In genomic region chr13:41459683-41460286, GRCm38 (mm10) we compare ENCODE assay signal across 17 mouse cellular contexts. TPM values are rescaled to one million over a fixed set of nuclear protein-coding genes. Genes with fewer than 3 reads are reported as not detected.
DNase-seq lines count a peak whose midpoint lies in the region; ATAC-seq and TF ChIP-seq lines count a peak whose summit lies in the region.
"Had no signal": no experiment of that assay in that cellular context is flagged by ENCODE, and none has a peak within 500 bp of the region (broad histone marks: within the 10 kb centered on the region; RNA-seq: fewer than 3 reads in every experiment).

No protein-coding gene starts in this region.

- no peak for ATAC-seq in liver, postnatal 0 days
- no peak for ATAC-seq in liver, embryonic 12.5 days
- ATAC-seq: forebrain, embryonic 15.5 days had no signal

- peak; percentile 92 for DNase-seq in heart, adult 11 months
- DNase-seq in heart, embryonic 10.5 days (ENCODE audit: low spot score): no peak
- no peak for DNase-seq in liver, postnatal 0 days
- DNase-seq in skeletal muscle tissue, adult 2 months (ENCODE audit: low read depth, low spot score): peak; percentile 38
- DNase-seq in urinary bladder, adult 18-20 months (ENCODE audit: low spot score in 2 of 2): no peak
- no peak for DNase-seq in right cerebral cortex, postnatal 4 days
- DNase-seq: cerebellum, adult 18-20 months; gastrocnemius, postnatal 10 days; kidney, adult 8-10 months; right cerebral cortex, postnatal 25 days; thymus, postnatal 25 days had no signal

- no peak overlapping the region for H3K4me2 ChIP-seq in liver, postnatal 0 days (ENCODE audit: low read depth, low read length)
- no peak overlapping the region for H3K4me2 ChIP-seq in liver, embryonic 12.5 days
- H3K4me2 ChIP-seq: forebrain, embryonic 15.5 days; heart, embryonic 15.5 days; hindbrain, embryonic 14.5 days; liver, embryonic 15.5 days had no signal

- no peak for TF ChIP-seq EP300 in liver, postnatal 0 days (IDR thresholded peaks at IDR 0.05; ENCODE audit: low read depth)

- H3K4me3 ChIP-seq in heart, embryonic 10.5 days: no peak overlapping the region
- H3K4me3 ChIP-seq in liver, postnatal 0 days (ENCODE audit: low read depth, low read length): no peak overlapping the region
- no peak overlapping the region for H3K4me3 ChIP-seq in liver, embryonic 12.5 days
- H3K4me3 ChIP-seq in bone marrow, adult 2 months (replicated peaks; ENCODE audit: control insufficient read depth, low read depth, low read length): no peak overlapping the region
- H3K4me3 ChIP-seq: forebrain, embryonic 15.5 days; heart, embryonic 15.5 days; liver, embryonic 15.5 days had no signal

- no peak overlapping the region for H3K9ac ChIP-seq in liver, postnatal 0 days (replicated peaks)
- no peak overlapping the region for H3K9ac ChIP-seq in liver, embryonic 12.5 days
- H3K9ac ChIP-seq: forebrain, embryonic 15.5 days; heart, embryonic 15.5 days; hindbrain, embryonic 14.5 days; liver, embryonic 15.5 days had no signal

- H3K27me3 ChIP-seq in heart, embryonic 10.5 days (ENCODE audit: insufficient read depth, poor library complexity, severe bottlenecking): peaks cover 71% of the 10 kb centered on the region
- H3K27me3 ChIP-seq in liver, postnatal 0 days (ENCODE audit: insufficient read depth, low read length): no peaks in the 10 kb centered on the region
- no peaks in the 10 kb centered on the region for H3K27me3 ChIP-seq in liver, embryonic 12.5 days (replicated peaks)
- H3K27me3 ChIP-seq: forebrain, embryonic 15.5 days; liver, embryonic 15.5 days had no signal

- H3K27ac ChIP-seq in heart, embryonic 10.5 days: no peak overlapping the region
- H3K27ac ChIP-seq in liver, postnatal 0 days (ENCODE audit: low read depth): no peak overlapping the region
- H3K27ac ChIP-seq in liver, embryonic 12.5 days: no peak overlapping the region
- H3K27ac ChIP-seq in bone marrow, adult 2 months (ENCODE audit: control insufficient read depth, insufficient read depth, low read depth, low read length, poor library complexity): no peak overlapping the region; the same call in 1 of the 2 replicates
- H3K27ac ChIP-seq: forebrain, embryonic 15.5 days; heart, embryonic 15.5 days; hindbrain, embryonic 14.5 days; liver, embryonic 15.5 days had no signal

- H3K9me3 ChIP-seq in heart, embryonic 10.5 days: no peaks in the 10 kb centered on the region
- no peaks in the 10 kb centered on the region for H3K9me3 ChIP-seq in liver, postnatal 0 days (ENCODE audit: low read length)
- H3K9me3 ChIP-seq in liver, embryonic 12.5 days (replicated peaks): no peaks in the 10 kb centered on the region
- H3K9me3 ChIP-seq: forebrain, embryonic 15.5 days; heart, embryonic 15.5 days; liver, embryonic 15.5 days had no signal

- TF ChIP-seq POLR2A in bone marrow, adult 2 months (IDR thresholded peaks at IDR 0.05; ENCODE audit: borderline replicate concordance, control insufficient read depth, low read depth, low read length): no peak

- 69% methylated on average over 3 of the region's 3 CpGs for WGBS in heart, embryonic 10.5 days
- 50% methylated on average over 3 of the region's 3 CpGs for WGBS in liver, postnatal 0 days (ENCODE audit: insufficient replicate concordance)
- 57% methylated on average over 3 of the region's 3 CpGs for WGBS in liver, embryonic 12.5 days (ENCODE audit: insufficient replicate concordance)
- WGBS in bone marrow, adult 2 months: 22% methylated on average over 3 of the region's 3 CpGs

- H3K4me1 ChIP-seq in heart, embryonic 10.5 days: peaks cover 25% of the 10 kb centered on the region
- no peaks in the 10 kb centered on the region; the same call in 1 of the 2 replicates for H3K4me1 ChIP-seq in liver, postnatal 0 days (ENCODE audit: insufficient read depth)
- H3K4me1 ChIP-seq in liver, embryonic 12.5 days: 0 out of 2 replicates have a peak, but pooled peaks cover 5% of the 10 kb centered on the region
- peaks cover 2% of the 10 kb centered on the region; the same call in 1 of the 2 replicates for H3K4me1 ChIP-seq in bone marrow, adult 2 months (ENCODE audit: control insufficient read depth, insufficient read depth, low read length)
- H3K4me1 ChIP-seq: liver, embryonic 15.5 days had no signal

- TF ChIP-seq CTCF in liver, postnatal 0 days (IDR thresholded peaks at IDR 0.05; ENCODE audit: low read depth): peak; percentile 55
- 0 out of 2 replicates have a peak, but pooled peaks have one; percentile 5 for TF ChIP-seq CTCF in bone marrow, adult 2 months (IDR thresholded peaks at IDR 0.05; ENCODE audit: control insufficient read depth, insufficient read depth, low read length)

- no peaks in the 10 kb centered on the region for H3K36me3 ChIP-seq in heart, embryonic 10.5 days
- no peaks in the 10 kb centered on the region for H3K36me3 ChIP-seq in liver, postnatal 0 days (replicated peaks; ENCODE audit: insufficient read depth, low read length)
- H3K36me3 ChIP-seq in liver, embryonic 12.5 days: no peaks in the 10 kb centered on the region
- H3K36me3 ChIP-seq: forebrain, embryonic 15.5 days; heart, embryonic 15.5 days; liver, embryonic 15.5 days had no signal

RNA-seq across cellular contexts. Expression of gene Nedd9, which starts 27.4 kb away (rescaled TPM):
- 14.7 and 15.8 TPM in 2 replicates for polyA plus RNA-seq in heart, embryonic 10.5 days (2016; fragmentation: Nextera tagmentation; extraction: Ambion mirVana)
- 6.8 and 6.9 TPM in 2 replicates for polyA plus RNA-seq in liver, postnatal 0 days (2015; fragmentation: Nextera tagmentation; extraction: Ambion mirVana)
- polyA plus RNA-seq in liver, embryonic 12.5 days (2016; fragmentation: Nextera tagmentation; extraction: Ambion mirVana): 2.5 and 2.8 TPM in 2 replicates
- polyA plus RNA-seq in bone marrow, adult 2 months (2011; ENCODE audit: insufficient read depth, insufficient read length, low replicate concordance, missing spikeins): 10.9 and 26.5 TPM in 2 replicates

Comparison
In these comparisons a context has a peak if more than half of its experiments do, and no peak if none do; other contexts are left out.
1. DNase-seq: peak in heart, adult 11 months (single experiment) and skeletal muscle tissue, adult 2 months (single experiment); none in heart, embryonic 10.5 days (single experiment), liver, postnatal 0 days (single experiment), urinary bladder, adult 18-20 months (0 of 2) and right cerebral cortex, postnatal 4 days (single experiment).